Mouse (Mus musculus): ENCODE data around the gene Acsm4. TPM values are rescaled to one million over a fixed set of nuclear protein-coding genes. Genes with fewer than 3 reads are reported as not detected.

The Acsm4 gene
- total and polyA plus RNA-seq, 3 experiments: not detected

DNA sequence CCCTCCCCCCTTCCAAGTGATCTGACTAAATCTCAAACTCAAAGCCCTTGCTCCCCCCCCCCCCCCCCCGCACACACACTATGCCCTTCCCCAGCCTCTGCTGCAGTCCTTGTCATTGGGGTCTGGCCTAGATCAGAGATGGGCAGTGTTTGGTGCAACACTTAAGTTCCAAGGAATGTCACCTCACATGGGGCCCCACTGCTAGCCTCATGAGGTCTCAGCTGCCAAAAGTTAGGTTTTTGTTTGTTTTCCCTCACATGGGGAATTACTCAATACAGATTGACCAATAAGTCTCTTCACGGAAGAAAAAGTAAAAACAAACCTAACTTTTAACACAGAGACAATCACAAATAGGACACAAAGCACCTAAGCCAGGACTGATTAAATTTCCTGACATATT is 58.9 kb downstream of the Acsm4 start:
- Histone ChIP-seq H3K36me3 (ENCODE audit: control insufficient read depth in 1 of 2, insufficient read depth in 2 of 2, low read length in 2 of 2) (no peaks in the 10 kb centered on the region), H3K4me1 (ENCODE audit: control insufficient read depth in 1 of 2, insufficient read depth in 2 of 2, low read length in 2 of 2) (no peaks in the 10 kb centered on the region), H3K27me3 (ENCODE audit: control insufficient read depth in 1 of 2, insufficient read depth in 2 of 2, low read length in 2 of 2) (no peaks in the 10 kb centered on the region), H3K9me3 (replicated peaks; ENCODE audit: insufficient read depth, low read length) (no peaks in the 10 kb centered on the region), H3K4me3 (ENCODE audit: control insufficient read depth in 1 of 2, insufficient read depth in 1 of 2, low read depth in 2 of 2, low read length in 2 of 2) (no peak overlapping the region), H3K79me2 (ENCODE audit: control insufficient read depth, insufficient read depth, low read length, poor library complexity) (no peaks in the 10 kb centered on the region), H3K9ac (ENCODE audit: control insufficient read depth, low read depth, low read length, poor library complexity, severe bottlenecking) (no peak overlapping the region), H3K27ac (ENCODE audit: control insufficient read depth, low read depth, low read length) (no peak overlapping the region)
- no peak for DNase-seq (ENCODE audit: low read depth, low spot score)
- TF ChIP-seq UBTF (IDR thresholded peaks at IDR 0.05; ENCODE audit: borderline replicate concordance, insufficient read depth, low read depth, low read length): no peak
- no peak for TF ChIP-seq TBP (IDR thresholded peaks at IDR 0.05; ENCODE audit: low read depth, low read length)
- TF ChIP-seq NELFE (IDR thresholded peaks at IDR 0.05; ENCODE audit: low read depth, low read length): no peak
- TF ChIP-seq MAX (IDR thresholded peaks at IDR 0.05; ENCODE audit: low read length): no peak
- no peak for TF ChIP-seq RAD21 (IDR thresholded peaks at IDR 0.05; ENCODE audit: low read depth, low read length)
- no peak for TF ChIP-seq E2F4 (IDR thresholded peaks at IDR 0.05; ENCODE audit: borderline replicate concordance, low read depth, low read length)
- no peak for TF ChIP-seq GABPA (IDR thresholded peaks at IDR 0.05; ENCODE audit: low read depth, low read length)
- TF ChIP-seq ZMIZ1 (IDR thresholded peaks at IDR 0.05; ENCODE audit: low read depth, low read length): no peak
- TF ChIP-seq CHD2 (IDR thresholded peaks at IDR 0.05; ENCODE audit: low read length): no peak
- no peak for TF ChIP-seq CHD1 (IDR thresholded peaks at IDR 0.05; ENCODE audit: low read depth, low read length)
- no peak for TF ChIP-seq POLR2AphosphoS5 (IDR thresholded peaks at IDR 0.05; ENCODE audit: borderline replicate concordance, low read depth, low read length)
- no peak for TF ChIP-seq POLR2A (IDR thresholded peaks at IDR 0.05; ENCODE audit: control insufficient read depth in 1 of 2, insufficient read depth in 1 of 2, low read depth in 1 of 2, low read length in 2 of 2, poor library complexity in 1 of 2)
- no peak for TF ChIP-seq POLR2AphosphoS2 (IDR thresholded peaks at IDR 0.05; ENCODE audit: low read length)
- no peak for TF ChIP-seq NRF1 (IDR thresholded peaks at IDR 0.05; ENCODE audit: insufficient read depth, low read depth, low read length, poor library complexity, severe bottlenecking)
- TF ChIP-seq SIN3A (IDR thresholded peaks at IDR 0.05; ENCODE audit: low read length): no peak
- no peak for TF ChIP-seq HCFC1 (IDR thresholded peaks at IDR 0.05; ENCODE audit: low read depth, low read length)
- no peak for TF ChIP-seq EP300 (IDR thresholded peaks at IDR 0.05; ENCODE audit: low read depth in 1 of 2, low read length in 2 of 2)
- TF ChIP-seq ETS1 (IDR thresholded peaks at IDR 0.05; ENCODE audit: low read depth, low read length): no peak
- TF ChIP-seq TCF12 (IDR thresholded peaks at IDR 0.05; ENCODE audit: low read depth, low read length): no peak

DNA sequence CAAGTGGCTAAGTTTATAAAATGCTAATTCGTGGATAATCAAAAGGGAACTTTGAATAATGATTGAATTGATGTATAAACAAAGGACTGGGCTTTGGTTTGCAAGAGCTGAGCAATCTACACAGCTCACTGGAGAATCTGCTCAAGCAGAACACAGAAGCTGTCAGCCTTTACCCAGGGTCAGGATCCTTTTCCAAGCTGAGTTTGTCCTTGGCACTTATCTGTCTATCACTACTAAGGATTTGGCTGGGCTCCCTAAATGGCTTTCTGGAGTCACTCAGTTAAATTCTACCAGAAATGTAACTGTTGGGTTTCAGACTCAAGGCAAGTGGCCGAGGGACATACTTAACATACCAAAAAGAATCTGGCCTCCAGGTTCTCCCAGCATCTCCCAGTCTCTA is 60.1 kb downstream of the Acsm4 start:
- DNase-seq (ENCODE audit: low read depth, low spot score): no peak
- H3K27me3 ChIP-seq (ENCODE audit: control insufficient read depth in 1 of 2, insufficient read depth in 2 of 2, low read length in 2 of 2): no peaks in the 10 kb centered on the region
- no peaks in the 10 kb centered on the region for H3K9me3 ChIP-seq (replicated peaks; ENCODE audit: insufficient read depth, low read length)
- no peaks in the 10 kb centered on the region for H3K79me2 ChIP-seq (ENCODE audit: control insufficient read depth, insufficient read depth, low read length, poor library complexity)
- H3K9ac ChIP-seq (ENCODE audit: control insufficient read depth, low read depth, low read length, poor library complexity, severe bottlenecking): no peak overlapping the region
- H3K27ac ChIP-seq (ENCODE audit: control insufficient read depth, low read depth, low read length): no peak overlapping the region
- H3K4me1 ChIP-seq (ENCODE audit: control insufficient read depth in 1 of 2, insufficient read depth in 2 of 2, low read length in 2 of 2): no peaks in the 10 kb centered on the region
- TF ChIP-seq NELFE (IDR thresholded peaks at IDR 0.05; ENCODE audit: low read depth, low read length): no peak
- no peak for TF ChIP-seq ZNF384 (IDR thresholded peaks at IDR 0.05; ENCODE audit: low read depth, low read length)
- no peak for TF ChIP-seq KAT2A (conservative IDR thresholded peaks at IDR 0.05; ENCODE audit: low read depth, low read length)
- no peak for TF ChIP-seq TAL1 (IDR thresholded peaks at IDR 0.05; ENCODE audit: low read length)
- no peaks in the 10 kb centered on the region for H3K36me3 ChIP-seq (ENCODE audit: control insufficient read depth in 1 of 2, insufficient read depth in 2 of 2, low read length in 2 of 2)
- H3K4me3 ChIP-seq (ENCODE audit: control insufficient read depth in 1 of 2, insufficient read depth in 1 of 2, low read depth in 2 of 2, low read length in 2 of 2): no peak overlapping the region
